Mouse (Mus musculus) mesoderm, embryonic 11.5 days (tissue): Measurements from ENCODE around the gene Arl4c.

Source experiments
- DNase-seq: peaks from one replicate; pipeline ENCODE4 v3.0.0-alpha.2; 2012; ENCODE audit warnings: low read depth, low spot score

Gene Arl4c

GRCm38 (mm10) chr1:88624376-88624775 lies 77.6 kb downstream of the Arl4c start:
- no peak for DNase-seq

GRCm38 (mm10) chr1:88623541-88624115 lies 78.4 kb downstream of the Arl4c start:
- no peak for DNase-seq
